Mouse (Mus musculus): ENCODE measurements around the gene Hs3st3b1.

Gene Hs3st3b1

GRCm38 (mm10) chr11:63923386-63923785, 1.3 kb upstream of the Hs3st3b1 start:
- no peak for DNase-seq (ENCODE audit: low spot score in 2 of 2)

GRCm38 (mm10) chr11:63921044-63921951, 792 bp downstream of the Hs3st3b1 start:
- no peak for DNase-seq (ENCODE audit: low spot score in 2 of 2)

- DNase-seq (ENCODE audit: low spot score in 2 of 2), result peak; percentile 49 to 65
Measured at GRCm38 (mm10) chr11:63920531-63920930, 1.6 kb downstream of the Hs3st3b1 start.

GRCm38 (mm10) chr11:63919211-63920098, 2.6 kb downstream of the Hs3st3b1 start:
- DNase-seq (ENCODE audit: low spot score in 2 of 2), result no peak

- no peak for DNase-seq (ENCODE audit: low spot score in 2 of 2)
Measured at GRCm38 (mm10) chr11:63918321-63919105, 3.6 kb downstream of the Hs3st3b1 start.

GRCm38 (mm10) chr11:63917561-63917960, 4.5 kb downstream of the Hs3st3b1 start:
- no peak for DNase-seq (ENCODE audit: low spot score in 2 of 2)

GRCm38 (mm10) chr11:63914388-63914787, 7.7 kb downstream of the Hs3st3b1 start:
- peak; percentile 22 to 43 for DNase-seq (ENCODE audit: low spot score in 2 of 2)

GRCm38 (mm10) chr11:63913936-63914335, 8.2 kb downstream of the Hs3st3b1 start:
- no peak for DNase-seq (ENCODE audit: low spot score in 2 of 2)

- DNase-seq (ENCODE audit: low spot score in 2 of 2), result no peak
Measured at GRCm38 (mm10) chr11:63911001-63911400, 11.1 kb downstream of the Hs3st3b1 start.

- DNase-seq (ENCODE audit: low spot score in 2 of 2), result no peak
Measured at GRCm38 (mm10) chr11:63909961-63910360, 12.1 kb downstream of the Hs3st3b1 start.

GRCm38 (mm10) chr11:63908500-63908899, 13.6 kb downstream of the Hs3st3b1 start:
- no peak for DNase-seq (ENCODE audit: low spot score in 2 of 2)

- DNase-seq (ENCODE audit: low spot score in 2 of 2), result no peak
Measured at GRCm38 (mm10) chr11:63906552-63907353, 15.3 kb downstream of the Hs3st3b1 start.

- DNase-seq (ENCODE audit: low spot score in 2 of 2), result no peak
Measured at GRCm38 (mm10) chr11:63904787-63905186, 17.3 kb downstream of the Hs3st3b1 start.

GRCm38 (mm10) chr11:63898509-63899168, 23.5 kb downstream of the Hs3st3b1 start:
- no peak for DNase-seq (ENCODE audit: low spot score in 2 of 2)

- no peak for DNase-seq (ENCODE audit: low spot score in 2 of 2)
Measured at GRCm38 (mm10) chr11:63897856-63898508, 24.1 kb downstream of the Hs3st3b1 start.

- DNase-seq (ENCODE audit: low spot score in 2 of 2), result no peak
Measured at GRCm38 (mm10) chr11:63897011-63897410, 25.1 kb downstream of the Hs3st3b1 start.

GRCm38 (mm10) chr11:63894188-63894587, 27.9 kb downstream of the Hs3st3b1 start:
- no peak for DNase-seq (ENCODE audit: low spot score in 2 of 2)

- DNase-seq (ENCODE audit: low spot score in 2 of 2), result no peak
Measured at GRCm38 (mm10) chr11:63893557-63893956, 28.5 kb downstream of the Hs3st3b1 start.

GRCm38 (mm10) chr11:63891479-63892020, 30.5 kb downstream of the Hs3st3b1 start:
- no peak for DNase-seq (ENCODE audit: low spot score in 2 of 2)
